Mouse (Mus musculus) right cerebral cortex, postnatal 10 days (tissue): ENCODE measurements around the gene Olfr1066.
"Not testable (repeated sequence)": the region's sequence is repeated elsewhere in the genome, so short reads cannot be mapped to it uniquely, and the experiment has no call there.

ENCODE experiments used
- DNase-seq, 2 experiments: peaks; one replicate each; pipeline ENCODE4 v3.0.0; 2021; ENCODE audit warnings: low spot score in 2 of 2

The Olfr1066 gene

GRCm38 (mm10) chr2:86456169-86456568 lies at the start of gene Olfr1066:
Gene Olfr1066, minus strand, starts transcription at chr2:86456269.
- no peak for DNase-seq

- no peak for DNase-seq
Observed at GRCm38 (mm10) chr2:86487286-86487685, 31.2 kb upstream of the Olfr1066 start, which contains the start of gene Olfr228. Gene Olfr228, minus strand, starts transcription at chr2:86487386.

GRCm38 (mm10) chr2:86464442-86465109 lies 8.5 kb upstream of the Olfr1066 start:
- peak; percentile 38 to 55 for DNase-seq

- no peak for DNase-seq
Observed at GRCm38 (mm10) chr2:86460434-86460833, 4.4 kb upstream of the Olfr1066 start.

- not testable (repeated sequence) for DNase-seq
Observed at GRCm38 (mm10) chr2:86450491-86450890, 5.6 kb downstream of the Olfr1066 start, which contains the start of gene Olfr1065. Gene Olfr1065, minus strand, starts transcription at chr2:86450591.

- DNase-seq, result not testable (repeated sequence)
Observed at GRCm38 (mm10) chr2:86442101-86442500, 14.0 kb downstream of the Olfr1066 start.

- DNase-seq, result not testable (repeated sequence)
Observed at GRCm38 (mm10) chr2:86428511-86428910, 27.6 kb downstream of the Olfr1066 start.

GRCm38 (mm10) chr2:86426649-86427048 lies 29.4 kb downstream of the Olfr1066 start, which contains the start of gene Olfr1062:
Gene Olfr1062, minus strand, starts transcription at chr2:86426749.
- not testable (repeated sequence) for DNase-seq

GRCm38 (mm10) chr2:86413950-86414349 lies 42.1 kb downstream of the Olfr1066 start, which contains the start of gene Olfr1061:
Gene Olfr1061, minus strand, starts transcription at chr2:86414050.
- no peak for DNase-seq
